Mouse (Mus musculus): ENCODE measurements around the gene Mtx1. TPM values are rescaled to one million over a fixed set of nuclear protein-coding genes. Genes with fewer than 3 reads are reported as not detected.
A peak's percentile ranks its signal among the peaks of the same experiment; 100 is the strongest.

Mtx1 gene
- polyA plus RNA-seq, 1 experiment from 2014 or later = 250 TPM

DNA sequence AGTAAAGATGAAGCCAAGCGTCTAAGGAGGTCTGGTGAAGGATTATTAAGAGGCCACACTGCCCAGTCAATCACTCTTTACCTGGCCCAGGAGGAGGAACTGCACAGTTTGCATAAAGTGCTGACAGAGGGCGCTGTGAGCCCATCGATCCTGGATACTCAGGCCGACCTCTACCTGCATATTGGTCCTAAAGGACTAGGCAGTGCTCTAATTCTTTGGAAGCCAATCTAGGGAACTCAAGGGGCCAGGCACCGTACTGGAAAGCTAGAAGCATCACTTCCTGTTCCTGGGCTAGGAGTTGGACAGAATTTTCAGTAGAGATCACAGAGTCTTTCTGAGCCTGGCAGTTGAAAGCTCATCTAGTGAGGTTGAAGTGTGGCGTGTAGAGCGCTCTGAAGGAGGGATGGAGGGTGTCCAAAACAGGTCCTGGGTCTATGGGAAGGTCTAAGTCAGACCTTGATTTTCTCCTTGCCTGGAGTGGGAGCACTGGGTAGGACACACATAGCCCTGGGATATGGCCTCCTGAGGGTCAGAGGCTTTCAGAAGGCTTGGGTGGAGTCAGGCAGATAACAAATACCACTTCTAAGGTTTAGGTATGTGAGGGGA is 23.6 kb upstream of the Mtx1 start:
- peak; percentile 55 for DNase-seq (ENCODE audit: low spot score)

DNA sequence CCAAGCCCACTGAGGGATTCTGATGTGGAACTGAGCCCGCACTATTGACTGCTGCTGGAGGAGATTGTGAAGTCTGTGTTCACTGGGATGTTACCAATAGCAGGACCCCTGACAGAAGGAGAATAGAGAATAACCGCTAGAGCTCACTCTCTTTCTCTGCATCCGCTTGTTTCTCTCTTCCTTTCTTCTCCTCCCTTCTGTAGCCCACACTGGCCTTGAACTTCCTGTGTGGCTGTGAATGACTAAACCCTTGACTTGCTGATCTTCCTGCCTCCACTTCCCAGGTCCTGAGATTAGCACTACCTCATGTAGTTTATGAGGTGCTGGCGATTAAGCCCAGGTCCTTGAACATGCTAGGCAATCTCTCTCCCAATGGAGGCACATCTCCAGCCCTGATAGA is 20.6 kb upstream of the Mtx1 start:
- peaks cover 77% of the 10 kb centered on the region for H3K4me1 ChIP-seq
- peaks cover 26% of the 10 kb centered on the region for H3K36me3 ChIP-seq
- no peaks in the 10 kb centered on the region for H3K9me3 ChIP-seq (replicated peaks)
- DNase-seq (ENCODE audit: low spot score) = no peak
- H3K27ac ChIP-seq = peak overlapping the region; percentile 91
- WGBS = 91% methylated on average over 4 of the region's 4 CpGs
- peaks cover 29% of the 10 kb centered on the region for H3K27me3 ChIP-seq (ENCODE audit: low read depth, poor library complexity, severe bottlenecking)
- peak overlapping the region; percentile 73 for H3K4me3 ChIP-seq

More for the DNA sequence above, 23.6 kb upstream of the Mtx1 start:
- H3K4me1 ChIP-seq = peaks cover 61% of the 10 kb centered on the region
- no peaks in the 10 kb centered on the region for H3K9me3 ChIP-seq (replicated peaks)
- H3K27me3 ChIP-seq (ENCODE audit: low read depth, poor library complexity, severe bottlenecking) = peaks cover 11% of the 10 kb centered on the region; the same call in 1 of the 2 replicates
- H3K36me3 ChIP-seq = peaks cover 26% of the 10 kb centered on the region
- H3K27ac ChIP-seq = no peak overlapping the region; the same call in 1 of the 2 replicates
- H3K4me3 ChIP-seq = peak overlapping the region; percentile 3; the same call in 1 of the 2 replicates
- 18% methylated on average over 7 of the region's 7 CpGs for WGBS

DNA sequence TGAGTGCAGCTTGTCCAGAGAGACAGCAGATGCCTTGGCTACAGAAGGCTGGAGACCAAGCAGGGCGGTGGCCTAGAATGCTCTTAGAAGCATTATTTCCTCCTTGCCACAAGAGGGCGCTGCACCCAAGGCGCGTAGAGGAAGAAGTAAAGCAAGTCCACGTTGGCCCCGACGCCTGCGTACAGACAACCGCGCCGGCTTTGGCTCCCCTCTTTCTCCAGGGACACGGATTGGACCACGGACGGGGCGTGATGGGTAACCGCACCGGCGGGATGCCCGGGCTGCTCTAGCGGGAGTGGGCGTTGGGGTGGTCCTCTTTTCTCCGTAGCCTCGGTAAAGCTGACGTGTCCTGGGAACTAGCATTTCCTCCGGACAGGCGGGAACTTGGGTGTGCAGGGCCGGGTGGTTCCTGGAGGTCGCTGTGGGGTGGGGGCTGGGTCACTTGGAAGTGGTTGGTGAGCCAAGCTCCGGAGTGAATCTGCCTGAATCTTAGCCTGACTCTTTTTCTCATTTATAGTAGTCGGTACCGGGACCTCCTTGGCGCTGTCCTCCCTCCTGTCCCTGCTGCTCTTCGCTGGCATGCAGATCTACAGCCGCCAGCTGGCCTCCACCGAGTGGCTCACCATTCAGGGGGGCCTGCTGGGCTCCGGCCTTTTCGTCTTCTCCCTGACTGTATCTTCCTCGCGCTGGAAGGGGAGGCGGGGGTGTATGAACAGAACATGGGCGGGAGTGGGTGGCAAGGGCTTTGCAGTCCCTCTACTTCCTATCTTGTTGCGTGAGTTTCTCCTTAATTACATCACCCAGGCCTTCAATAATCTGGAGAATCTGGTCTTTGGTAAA is 19.6 kb upstream of the Mtx1 start, which contains the start of gene Trim46:
Trim46 (minus strand) TSS at position 49 of the 840 bp plus-strand sequence.
- Histone ChIP-seq H3K4me1 (peaks cover 67% of the 10 kb centered on the region), H3K4me3 (peak within 1 kb of the TSS; percentile 73), H3K27me3 (ENCODE audit: low read depth, poor library complexity, severe bottlenecking) (peaks cover 24% of the 10 kb centered on the region), H3K9me3 (replicated peaks) (no peaks in the 10 kb centered on the region), H3K27ac (peak within 1 kb of the TSS; percentile 91), H3K36me3 (peaks cover 33% of the 10 kb centered on the region)
- DNase-seq (ENCODE audit: low spot score) = peak; percentile 94
- WGBS = under 1% methylated on average over 42 of the region's 42 CpGs

DNA sequence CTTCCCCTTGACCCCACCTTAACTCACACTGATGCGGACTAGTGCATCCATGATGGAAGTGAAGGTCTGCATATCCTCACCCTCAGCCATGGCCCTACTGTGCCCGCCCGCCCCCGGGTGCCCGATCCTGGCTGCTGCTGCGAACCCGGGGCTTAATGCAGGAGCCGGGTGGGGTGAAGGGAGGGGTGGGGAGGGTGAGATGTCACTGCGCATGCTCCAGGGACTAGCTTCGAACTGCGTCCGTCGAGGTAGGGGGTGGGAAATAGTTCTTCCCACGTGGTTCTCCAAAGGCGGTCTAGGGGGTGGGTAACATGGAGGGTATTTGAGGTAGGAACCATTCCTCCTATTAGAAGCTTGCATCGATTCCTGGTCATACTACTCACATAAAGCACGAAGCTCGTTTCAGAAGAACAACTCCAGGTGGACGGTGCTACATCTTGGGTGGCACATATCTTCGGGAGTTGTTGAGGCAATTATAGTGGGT is 18.8 kb upstream of the Mtx1 start, which contains the start of gene Krtcap2:
Krtcap2 (plus strand) TSS at position 279 of the 484 bp plus-strand sequence.
- H3K36me3 ChIP-seq = peaks cover 36% of the 10 kb centered on the region
- peak; percentile 60 for DNase-seq (ENCODE audit: low spot score)
- H3K4me3 ChIP-seq = peak within 1 kb of the TSS; percentile 73
- peak within 1 kb of the TSS; percentile 91 for H3K27ac ChIP-seq
- peaks cover 59% of the 10 kb centered on the region for H3K4me1 ChIP-seq
- WGBS = 4% methylated on average over 20 of the region's 20 CpGs
- peaks cover 24% of the 10 kb centered on the region for H3K27me3 ChIP-seq (ENCODE audit: low read depth, poor library complexity, severe bottlenecking)
- no peaks in the 10 kb centered on the region for H3K9me3 ChIP-seq (replicated peaks)

DNA sequence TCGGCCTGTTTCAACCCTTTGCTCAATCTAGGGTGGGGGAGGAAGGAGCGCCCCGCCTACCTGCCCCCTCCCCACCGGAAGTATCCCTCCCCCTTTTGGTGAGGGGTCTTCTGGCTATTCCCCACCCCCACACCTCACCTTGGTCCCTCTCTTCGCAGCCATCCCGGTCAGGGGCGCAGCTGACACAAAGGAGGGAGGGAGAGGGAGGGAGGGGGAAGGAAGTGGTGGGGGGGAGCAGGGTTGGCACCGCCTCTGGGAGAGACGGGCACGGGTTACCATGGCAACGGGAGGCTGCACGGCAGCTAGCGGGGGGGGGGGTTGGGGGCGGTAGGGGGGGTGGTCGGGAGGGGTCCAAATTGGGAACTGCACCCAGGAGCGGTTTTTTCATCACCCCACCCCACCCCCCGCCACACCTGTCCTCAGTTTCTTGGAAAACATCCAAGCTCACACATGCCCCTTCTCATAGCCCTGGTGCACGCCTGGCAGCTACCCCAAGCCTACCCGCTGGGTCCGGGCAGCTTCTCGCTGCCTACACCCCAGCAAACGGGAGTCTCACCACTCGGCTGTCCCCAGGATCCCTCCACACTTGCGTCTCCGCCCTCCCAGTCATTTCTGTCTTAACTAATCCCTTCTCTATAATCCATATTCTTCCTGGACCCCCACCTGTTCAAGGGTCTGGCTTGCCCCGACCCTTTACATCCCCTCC is 18.2 kb upstream of the Mtx1 start:
- WGBS = 2% methylated on average over 26 of the region's 26 CpGs
- Histone ChIP-seq H3K27ac (peak overlapping the region; percentile 91), H3K36me3 (peaks cover 38% of the 10 kb centered on the region), H3K27me3 (ENCODE audit: low read depth, poor library complexity, severe bottlenecking) (peaks cover 24% of the 10 kb centered on the region), H3K4me3 (peak overlapping the region; percentile 73), H3K4me1 (peaks cover 53% of the 10 kb centered on the region), H3K9me3 (replicated peaks) (no peaks in the 10 kb centered on the region)
- DNase-seq (ENCODE audit: low spot score) = peak; percentile 75

DNA sequence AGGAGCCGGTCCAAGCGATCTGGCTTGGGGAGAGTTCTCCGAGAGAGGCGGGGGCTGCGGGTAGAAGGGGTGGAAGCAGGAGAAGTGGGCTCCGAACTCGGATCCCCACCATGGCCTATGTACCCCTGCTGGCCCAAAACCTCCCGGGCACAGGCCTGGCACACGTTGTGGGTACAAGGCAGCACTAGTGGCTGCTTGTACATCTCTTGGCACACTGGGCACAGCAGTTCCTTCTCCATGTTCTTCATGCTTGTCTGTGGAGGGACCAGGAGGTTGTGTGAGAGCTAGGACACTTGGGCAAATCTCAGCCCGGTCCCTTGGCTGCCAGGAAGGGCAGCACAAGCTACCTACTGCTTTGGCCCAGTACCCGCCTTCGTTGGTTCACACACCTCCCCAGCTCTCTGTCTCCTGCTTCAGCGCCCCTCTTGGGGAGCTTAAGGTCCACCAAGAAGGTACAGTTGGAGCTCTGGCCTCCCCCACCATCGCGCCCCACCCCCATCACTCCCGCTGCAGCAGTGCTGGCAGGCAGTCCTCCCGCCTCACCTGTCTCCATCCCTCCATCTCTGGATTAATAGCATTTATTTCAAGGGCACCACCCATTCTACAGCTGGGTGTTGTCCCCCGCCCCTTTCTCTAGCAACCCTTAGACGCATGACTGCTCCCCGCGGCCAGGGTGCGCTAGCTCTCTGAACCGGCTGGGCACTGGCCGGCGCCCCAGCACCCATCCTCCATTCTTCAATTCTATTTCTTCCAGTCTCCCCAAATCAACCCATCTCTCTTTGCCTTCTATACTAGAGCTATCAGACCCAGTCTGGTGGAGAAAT is 17.5 kb upstream of the Mtx1 start:
- 9% methylated on average over 25 of the region's 25 CpGs for WGBS

DNA sequence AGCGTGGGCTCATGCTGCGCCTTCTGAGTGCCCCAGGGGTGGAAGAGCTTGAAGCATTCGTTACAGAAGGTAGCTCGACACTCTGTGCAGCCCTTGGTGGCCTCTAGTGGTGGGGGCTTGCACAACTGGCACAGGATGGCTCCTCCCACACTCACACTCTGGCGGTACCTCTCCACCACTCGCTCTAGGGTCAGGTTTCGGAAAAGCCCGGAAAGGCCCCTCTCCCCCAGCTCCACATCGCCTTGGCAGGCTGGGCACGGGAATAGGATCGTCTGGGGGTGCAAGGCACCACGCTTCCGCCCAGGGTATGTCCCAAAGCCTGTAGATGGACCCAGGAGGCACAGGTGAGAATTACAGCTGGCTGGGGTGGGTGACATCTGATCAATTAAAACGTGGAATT is 16.7 kb upstream of the Mtx1 start:
- H3K27ac ChIP-seq = peak overlapping the region; percentile 91
- H3K9me3 ChIP-seq (replicated peaks) = no peaks in the 10 kb centered on the region
- H3K36me3 ChIP-seq = peaks cover 30% of the 10 kb centered on the region
- H3K27me3 ChIP-seq (ENCODE audit: low read depth, poor library complexity, severe bottlenecking) = peaks cover 24% of the 10 kb centered on the region
- peak; percentile 71 for DNase-seq (ENCODE audit: low spot score)
- peak overlapping the region; percentile 73 for H3K4me3 ChIP-seq
- WGBS = 9% methylated on average over 14 of the region's 14 CpGs
- peaks cover 48% of the 10 kb centered on the region for H3K4me1 ChIP-seq

More for the DNA sequence above, 17.5 kb upstream of the Mtx1 start:
- peaks cover 47% of the 10 kb centered on the region for H3K4me1 ChIP-seq
- H3K9me3 ChIP-seq (replicated peaks) = no peaks in the 10 kb centered on the region
- H3K36me3 ChIP-seq = peaks cover 31% of the 10 kb centered on the region
- peak; percentile 50 for DNase-seq (ENCODE audit: low spot score)
- peak overlapping the region; percentile 73 for H3K4me3 ChIP-seq
- H3K27ac ChIP-seq = peak overlapping the region; percentile 91
- peaks cover 24% of the 10 kb centered on the region for H3K27me3 ChIP-seq (ENCODE audit: low read depth, poor library complexity, severe bottlenecking)

DNA sequence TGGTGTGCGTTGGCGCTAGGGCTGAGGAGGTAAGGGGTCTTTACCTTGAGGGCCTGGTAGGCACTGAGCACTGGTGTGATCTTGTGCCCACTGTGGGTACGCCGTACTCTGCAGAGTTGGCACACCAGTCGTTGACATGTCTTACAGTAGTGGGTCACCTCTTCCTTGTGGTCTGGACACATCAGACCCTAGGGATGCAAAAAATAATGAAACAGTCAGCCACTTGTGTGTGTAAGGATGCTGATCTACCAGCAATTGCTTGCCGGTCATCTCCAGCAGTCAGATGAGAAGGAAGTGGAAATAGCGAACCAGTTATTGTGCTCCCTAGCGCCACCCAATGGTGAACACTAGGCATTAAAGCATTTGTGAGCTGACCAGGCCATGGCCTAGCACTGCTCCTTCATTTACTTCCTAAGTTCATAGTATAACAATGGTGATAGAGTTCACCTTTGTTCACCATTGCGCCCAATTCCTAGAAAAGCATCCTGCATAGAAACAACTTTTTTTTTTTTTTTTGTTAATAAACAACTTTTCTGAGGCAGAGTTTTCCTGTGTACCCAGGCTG is 15.5 kb upstream of the Mtx1 start:
- WGBS = 72% methylated on average over 9 of the region's 9 CpGs
- no peak for DNase-seq (ENCODE audit: low spot score)

DNA sequence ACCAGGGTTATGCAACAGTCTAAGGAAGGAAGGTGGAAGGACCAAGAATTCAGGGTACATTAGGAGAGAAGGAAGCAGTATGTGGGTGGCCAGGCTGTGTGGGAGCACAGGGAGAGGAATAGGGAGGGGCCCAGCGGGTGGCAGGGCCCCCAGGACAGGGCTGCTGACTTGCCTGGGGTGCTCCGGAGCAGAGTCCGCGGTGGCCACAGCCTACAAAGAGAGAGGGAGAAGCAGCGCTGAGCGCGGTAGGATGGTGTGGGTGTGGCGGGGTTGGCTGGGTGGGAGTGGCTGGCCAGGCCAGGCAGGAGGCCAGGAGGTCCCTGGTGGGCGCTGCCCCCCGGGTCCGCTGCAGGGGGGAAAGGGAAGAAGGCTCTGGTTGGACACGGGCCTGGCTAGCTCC is 11.6 kb upstream of the Mtx1 start:
- Histone ChIP-seq H3K4me1 (peaks cover 13% of the 10 kb centered on the region), H3K36me3 (peaks cover 46% of the 10 kb centered on the region), H3K4me3 (no peak overlapping the region), H3K9me3 (replicated peaks) (no peaks in the 10 kb centered on the region), H3K27me3 (ENCODE audit: low read depth, poor library complexity, severe bottlenecking) (peaks cover 18% of the 10 kb centered on the region), H3K27ac (no peak overlapping the region)
- DNase-seq (ENCODE audit: low spot score) = no peak
- 81% methylated on average over 12 of the region's 12 CpGs for WGBS

More for the DNA sequence above, 15.5 kb upstream of the Mtx1 start:
- Histone ChIP-seq H3K36me3 (peaks cover 30% of the 10 kb centered on the region), H3K4me1 (peaks cover 50% of the 10 kb centered on the region), H3K27me3 (ENCODE audit: low read depth, poor library complexity, severe bottlenecking) (peaks cover 24% of the 10 kb centered on the region), H3K27ac (no peak overlapping the region), H3K9me3 (replicated peaks) (no peaks in the 10 kb centered on the region), H3K4me3 (no peak overlapping the region)

DNA sequence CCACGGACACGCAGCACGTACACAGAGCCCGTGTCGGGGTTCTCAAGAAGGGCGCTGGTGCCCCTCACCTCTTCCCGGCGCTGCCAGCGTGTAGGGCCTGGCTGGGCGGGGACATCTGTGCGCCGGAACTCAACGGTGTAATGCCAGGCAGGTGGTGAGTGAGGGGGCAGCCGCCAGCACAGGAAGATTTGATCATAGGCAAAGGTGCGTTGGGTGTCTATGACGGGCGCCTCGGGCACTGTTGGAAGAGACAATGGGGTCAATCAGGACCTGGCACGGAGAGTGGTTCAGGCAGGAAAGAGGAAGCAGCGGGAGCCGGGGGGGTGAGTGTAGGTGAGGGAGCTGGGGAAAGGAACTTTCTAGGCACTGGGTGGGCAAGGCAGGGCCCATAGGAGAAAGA is 10.8 kb upstream of the Mtx1 start:
- Histone ChIP-seq H3K4me1 (peaks cover 9% of the 10 kb centered on the region; the same call in 1 of the 2 replicates), H3K36me3 (peaks cover 46% of the 10 kb centered on the region), H3K27me3 (ENCODE audit: low read depth, poor library complexity, severe bottlenecking) (peaks cover 18% of the 10 kb centered on the region), H3K9me3 (replicated peaks) (no peaks in the 10 kb centered on the region), H3K4me3 (no peak overlapping the region; the same call in 1 of the 2 replicates), H3K27ac (no peak overlapping the region)
- no peak for DNase-seq (ENCODE audit: low spot score)
- WGBS = 96% methylated on average over 21 of the region's 21 CpGs

DNA sequence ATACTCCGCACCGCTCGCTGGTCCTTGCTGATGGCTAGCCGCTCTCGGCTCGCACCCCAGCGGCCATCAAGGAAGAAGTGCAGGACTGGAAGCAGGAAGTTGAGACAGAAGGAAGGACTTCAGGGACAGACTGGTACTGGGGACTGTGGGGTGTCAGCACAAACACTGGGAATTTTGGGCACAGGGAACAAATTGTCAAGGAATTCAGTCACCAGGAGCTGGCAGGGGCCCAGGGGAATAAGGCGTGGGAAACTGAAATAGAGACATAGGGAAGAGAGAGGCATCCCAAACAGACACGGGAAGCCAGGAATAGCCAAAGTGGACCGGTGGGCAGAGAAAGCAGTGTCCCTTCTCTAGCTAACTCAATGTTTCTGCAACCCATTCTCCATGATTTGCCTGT is 9.6 kb upstream of the Mtx1 start:
- Histone ChIP-seq H3K4me1 (peaks cover 16% of the 10 kb centered on the region; the same call in 1 of the 2 replicates), H3K27ac (peak overlapping the region; percentile 46; the same call in 1 of the 2 replicates), H3K9me3 (replicated peaks) (no peaks in the 10 kb centered on the region), H3K4me3 (no peak overlapping the region), H3K36me3 (peaks cover 40% of the 10 kb centered on the region), H3K27me3 (ENCODE audit: low read depth, poor library complexity, severe bottlenecking) (peaks cover 25% of the 10 kb centered on the region)
- no peak for DNase-seq (ENCODE audit: low spot score)
- 92% methylated on average over 10 of the region's 10 CpGs for WGBS
